Mouse (Mus musculus) liver, adult 2 months (tissue): ENCODE measurements at regions not wholly inside any gene's neighbourhood (a gene's known extent, or its start where the extent isn't known, plus 50 kb on each side); places are given as distances from the start of the nearest gene placed in this dataset.

Experiments
- CTCF ChIP-seq: fragments of 200-500 bp; IDR thresholded peaks from 2 replicates; pipeline ENCODE4 v1.5.1; 2011; ENCODE audit warnings: low read depth, low read length, control low read depth
- POLR2A ChIP-seq: fragments of 200-500 bp; IDR thresholded peaks from 2 replicates; pipeline ENCODE4 v1.6.1; 2011; ENCODE audit warnings: low read length, control low read depth; ENCODE audit not compliant: insufficient read depth; ENCODE audit errors: extremely low read depth

DNA sequence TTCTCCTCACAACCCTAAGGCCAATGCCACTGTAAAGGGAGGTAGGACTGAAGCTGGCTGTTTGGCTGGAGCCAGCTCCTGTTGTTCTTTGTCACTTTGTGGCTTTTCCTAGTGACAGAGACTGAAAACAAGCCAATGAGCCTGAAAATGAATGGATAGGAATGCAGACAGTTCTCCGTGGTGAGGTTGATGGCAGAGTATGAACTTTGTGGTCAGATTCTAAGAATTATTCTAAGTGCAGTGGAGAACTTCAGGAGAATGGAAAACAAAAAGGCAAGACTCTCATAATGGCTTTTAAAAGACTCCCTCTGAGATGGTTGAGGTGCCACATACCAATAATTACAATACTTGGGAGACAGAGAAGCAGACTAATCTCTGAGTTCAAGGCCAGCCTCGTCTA lies 109.7 kb upstream of the Gm5150 start:
- TF ChIP-seq CTCF (no peak), POLR2A (no peak)
